Mouse (Mus musculus) embryonic facial prominence, embryonic 13.5 days (tissue): ENCODE measurements around the gene Ccdc17. TPM values are rescaled to one million over a fixed set of nuclear protein-coding genes. Genes with fewer than 3 reads are reported as not detected.
A peak's percentile ranks its signal among the peaks of the same experiment; 100 is the strongest.

ENCODE experiments used
- ATAC-seq: fragments of 200-750 bp; cut with Nextera tagmentation; 2 replicates; pipeline ENCODE4 v1.8.0; 2017; ENCODE audit warnings: low read depth; ENCODE audit not compliant: insufficient number of reproducible peaks, insufficient read depth, low FRiP score, low TSS enrichment
- H3K27ac ChIP-seq: fragments of 300-500 bp; sonication (generic); 2 replicates; pipeline ENCODE4 v1.5.1; 2015; ENCODE audit warnings: moderate library complexity, mild to moderate bottlenecking, inconsistent platforms
- H3K27me3 ChIP-seq: fragments of 300-500 bp; sonication (generic); 2 replicates; pipeline ENCODE4 v1.6.1; 2015; ENCODE audit warnings: mild to moderate bottlenecking, inconsistent platforms
- H3K36me3 ChIP-seq: fragments of 300-500 bp; sonication (generic); 2 replicates; pipeline ENCODE4 v1.6.1; 2015; ENCODE audit warnings: mild to moderate bottlenecking, inconsistent platforms
- H3K4me1 ChIP-seq: fragments of 300-500 bp; sonication (generic); 2 replicates; pipeline ENCODE4 v1.6.1; 2015; ENCODE audit warnings: inconsistent platforms
- H3K4me2 ChIP-seq: fragments of 300-500 bp; sonication (generic); 2 replicates; pipeline ENCODE4 v1.6.1; 2015; ENCODE audit warnings: moderate library complexity, mild to moderate bottlenecking, inconsistent platforms
- H3K4me3 ChIP-seq: fragments of 300-500 bp; sonication (generic); 2 replicates; pipeline ENCODE4 v1.5.1; 2015; ENCODE audit warnings: mild to moderate bottlenecking, inconsistent platforms
- H3K9ac ChIP-seq: fragments of 300-500 bp; sonication (generic); 2 replicates; pipeline ENCODE4 v1.6.1; 2015; ENCODE audit warnings: mild to moderate bottlenecking, inconsistent platforms
- H3K9me3 ChIP-seq: fragments of 300-500 bp; sonication (generic); 2 replicates; pipeline ENCODE4 v1.6.1; 2016; ENCODE audit warnings: inconsistent platforms
- WGBS: fragments of 180-500 bp; shearing (Covaris S2); methylation state at CpG from one replicate; pipeline ENCODE4 v1.1.7; 2015; ENCODE audit warnings: mixed read lengths; 5-methylcytosine and 5-hydroxymethylcytosine counted together
- polyA plus RNA-seq: library from polyadenylated mRNA; unstranded; fragments of >200 nt; fragmentation: Nextera tagmentation; extraction: Ambion mirVana; gene quantifications from 2 replicates; pipeline ENCODE4 v1.2.1, GENCODE M21; 2015

The Ccdc17 gene
- polyA plus RNA-seq, 1 experiment from 2014 or later, result 3.1 TPM

GRCm38 (mm10) chr4:116615237-116615636 lies 18.8 kb downstream of the Ccdc17 start:
- Histone ChIP-seq H3K9ac (no peak overlapping the region), H3K27me3 (no peaks in the 10 kb centered on the region), H3K4me1 (no peaks in the 10 kb centered on the region), H3K4me2 (no peak overlapping the region), H3K27ac (no peak overlapping the region), H3K36me3 (peaks cover 79% of the 10 kb centered on the region), H3K9me3 (no peaks in the 10 kb centered on the region), H3K4me3 (no peak overlapping the region)
- ATAC-seq, result no peak
- WGBS, result 95% methylated on average over 2 of the region's 2 CpGs

- no peak for ATAC-seq
- Histone ChIP-seq H3K27ac (no peak overlapping the region), H3K9me3 (no peaks in the 10 kb centered on the region), H3K36me3 (peaks cover 28% of the 10 kb centered on the region), H3K9ac (no peak overlapping the region), H3K4me2 (0 out of 2 replicates have a peak overlapping the region, but pooled peaks have one; percentile 67), H3K4me3 (no peak overlapping the region), H3K4me1 (peaks cover 13% of the 10 kb centered on the region), H3K27me3 (no peaks in the 10 kb centered on the region)
- WGBS, result 95% methylated on average over 4 of the region's 4 CpGs
Observed at GRCm38 (mm10) chr4:116624831-116625230, 28.4 kb downstream of the Ccdc17 start.

GRCm38 (mm10) chr4:116626658-116627358 lies 30.4 kb downstream of the Ccdc17 start:
- Histone ChIP-seq H3K36me3 (peaks cover 12% of the 10 kb centered on the region), H3K9me3 (no peaks in the 10 kb centered on the region), H3K27ac (peak overlapping the region; percentile 96), H3K27me3 (no peaks in the 10 kb centered on the region), H3K9ac (peak overlapping the region; percentile 90), H3K4me3 (peak overlapping the region; percentile 80), H3K4me1 (peaks cover 13% of the 10 kb centered on the region), H3K4me2 (peak overlapping the region; percentile 67)
- ATAC-seq, result peak; percentile 67
- WGBS, result under 1% methylated on average over 53 of the region's 53 CpGs

GRCm38 (mm10) chr4:116627359-116627716 lies 30.9 kb downstream of the Ccdc17 start:
- peak overlapping the region; percentile 96 for H3K27ac ChIP-seq
- H3K27me3 ChIP-seq, result no peaks in the 10 kb centered on the region
- peak overlapping the region; percentile 90 for H3K9ac ChIP-seq
- peak overlapping the region; percentile 80 for H3K4me3 ChIP-seq
- peak; percentile 91 for ATAC-seq
- peaks cover 13% of the 10 kb centered on the region for H3K4me1 ChIP-seq
- under 1% methylated on average over 13 of the region's 13 CpGs for WGBS
- H3K36me3 ChIP-seq, result peaks cover 16% of the 10 kb centered on the region; the same call in 1 of the 2 replicates
- H3K9me3 ChIP-seq, result no peaks in the 10 kb centered on the region
- peak overlapping the region; percentile 67 for H3K4me2 ChIP-seq

GRCm38 (mm10) chr4:116627722-116628662 lies 31.5 kb downstream of the Ccdc17 start, which contains the start of gene Nasp:
Gene Nasp, minus strand, starts transcription at chr4:116627941.
- peaks cover 16% of the 10 kb centered on the region; the same call in 1 of the 2 replicates for H3K36me3 ChIP-seq
- H3K4me1 ChIP-seq, result peaks cover 13% of the 10 kb centered on the region
- peak within 1 kb of the TSS; percentile 67 for H3K4me2 ChIP-seq
- 5% methylated on average over 23 of the region's 23 CpGs for WGBS
- peak within 1 kb of the TSS; percentile 90 for H3K9ac ChIP-seq
- peak within 1 kb of the TSS; percentile 80 for H3K4me3 ChIP-seq
- H3K27ac ChIP-seq, result peak within 1 kb of the TSS; percentile 96
- ATAC-seq, result peak; percentile 83; the same call in 1 of the 2 replicates
- H3K27me3 ChIP-seq, result no peaks in the 10 kb centered on the region
- no peaks in the 10 kb centered on the region for H3K9me3 ChIP-seq

- peaks cover 67% of the 10 kb centered on the region for H3K36me3 ChIP-seq
- no peak for ATAC-seq
- WGBS, result 71% methylated on average over 1 of the region's 1 CpGs
- no peak overlapping the region for H3K4me2 ChIP-seq
- H3K4me3 ChIP-seq, result no peak overlapping the region
- H3K9ac ChIP-seq, result no peak overlapping the region
- no peak overlapping the region for H3K27ac ChIP-seq
- no peaks in the 10 kb centered on the region for H3K4me1 ChIP-seq
- no peaks in the 10 kb centered on the region for H3K9me3 ChIP-seq
- no peaks in the 10 kb centered on the region for H3K27me3 ChIP-seq
Observed at GRCm38 (mm10) chr4:116635197-116635596, 38.7 kb downstream of the Ccdc17 start.

GRCm38 (mm10) chr4:116638821-116639220 lies 42.4 kb downstream of the Ccdc17 start:
- Histone ChIP-seq H3K9ac (no peak overlapping the region), H3K27ac (no peak overlapping the region), H3K4me2 (no peak overlapping the region), H3K4me1 (no peaks in the 10 kb centered on the region), H3K27me3 (no peaks in the 10 kb centered on the region), H3K9me3 (no peaks in the 10 kb centered on the region), H3K36me3 (peaks cover 93% of the 10 kb centered on the region), H3K4me3 (no peak overlapping the region)
- no peak for ATAC-seq
- 96% methylated on average over 6 of the region's 6 CpGs for WGBS

- Histone ChIP-seq H3K4me2 (no peak overlapping the region), H3K36me3 (peaks cover 86% of the 10 kb centered on the region), H3K27ac (no peak overlapping the region), H3K9ac (no peak overlapping the region), H3K4me3 (no peak overlapping the region), H3K9me3 (no peaks in the 10 kb centered on the region), H3K27me3 (no peaks in the 10 kb centered on the region), H3K4me1 (peaks cover 9% of the 10 kb centered on the region)
- WGBS, result 95% methylated on average over 1 of the region's 1 CpGs
- ATAC-seq, result no peak
Observed at GRCm38 (mm10) chr4:116642071-116642470, 45.6 kb downstream of the Ccdc17 start.

- Histone ChIP-seq H3K9ac (no peak overlapping the region), H3K4me1 (peaks cover 30% of the 10 kb centered on the region), H3K27me3 (no peaks in the 10 kb centered on the region), H3K27ac (no peak overlapping the region), H3K4me3 (no peak overlapping the region), H3K4me2 (no peak overlapping the region), H3K36me3 (peaks cover 82% of the 10 kb centered on the region), H3K9me3 (no peaks in the 10 kb centered on the region)
- WGBS, result 55% methylated on average over 6 of the region's 6 CpGs
- ATAC-seq, result no peak
Observed at GRCm38 (mm10) chr4:116644326-116644725, 47.9 kb downstream of the Ccdc17 start.

GRCm38 (mm10) chr4:116645624-116646023 lies 49.2 kb downstream of the Ccdc17 start:
- WGBS, result 85% methylated on average over 7 of the region's 7 CpGs
- Histone ChIP-seq H3K9me3 (no peaks in the 10 kb centered on the region), H3K27me3 (no peaks in the 10 kb centered on the region), H3K27ac (no peak overlapping the region), H3K36me3 (peaks cover 77% of the 10 kb centered on the region), H3K4me2 (no peak overlapping the region), H3K9ac (no peak overlapping the region), H3K4me3 (no peak overlapping the region), H3K4me1 (peaks cover 40% of the 10 kb centered on the region)
- no peak for ATAC-seq

GRCm38 (mm10) chr4:116649411-116649810 lies 53.0 kb downstream of the Ccdc17 start:
- no peaks in the 10 kb centered on the region for H3K27me3 ChIP-seq
- peaks cover 43% of the 10 kb centered on the region for H3K36me3 ChIP-seq
- peak overlapping the region; percentile 88 for H3K4me2 ChIP-seq

More at GRCm38 (mm10) chr4:116649411-116649810, 53.0 kb downstream of the Ccdc17 start:
- Histone ChIP-seq H3K27ac (no peak overlapping the region), H3K9ac (no peak overlapping the region), H3K4me3 (peak overlapping the region; percentile 85), H3K4me1 (peaks cover 43% of the 10 kb centered on the region), H3K9me3 (no peaks in the 10 kb centered on the region)
- no peak for ATAC-seq
- 93% methylated on average over 2 of the region's 2 CpGs for WGBS
